34 mouse cellular contexts compared by ENCODE assay signal in genomic region chr7:112371387-112371786, GRCm38 (mm10). TPM values are rescaled to one million over a fixed set of nuclear protein-coding genes. Genes with fewer than 3 reads are reported as not detected.
"Had no signal": no experiment of that assay in that cellular context is flagged by ENCODE, and none has a peak within 500 bp of the region (broad histone marks: within the 10 kb centered on the region; RNA-seq: fewer than 3 reads in every experiment).

No protein-coding gene starts in this region.

- H3K27me3 ChIP-seq: heart, embryonic 12.5 days; heart, embryonic 13.5 days; heart, embryonic 15.5 days; hindbrain, embryonic 12.5 days; hindbrain, embryonic 13.5 days; hindbrain, embryonic 15.5 days; kidney, embryonic 15.5 days had no signal

- DNase-seq: heart, adult 2 months; heart, postnatal 10 days; heart, postnatal 14 days; heart, postnatal 36 days; heart, postnatal 4 days; kidney, adult 11 months; kidney, adult 18-20 months; kidney, adult 2 months; kidney, adult 8-10 months; kidney, adult 9 months; kidney, postnatal 10 days; kidney, postnatal 14 days; kidney, postnatal 25 days; kidney, postnatal 36 days; kidney, postnatal 4 days; layer of hippocampus, adult 9-11 months; layer of hippocampus, postnatal 36 days had no signal

- H3K4me2 ChIP-seq: heart, embryonic 11.5 days; heart, embryonic 12.5 days; heart, embryonic 13.5 days; heart, embryonic 15.5 days; hindbrain, embryonic 12.5 days; hindbrain, embryonic 13.5 days; hindbrain, embryonic 14.5 days; hindbrain, embryonic 15.5 days; kidney, embryonic 15.5 days had no signal

- H3K4me3 ChIP-seq: heart, adult 2 months; heart, embryonic 10.5 days; heart, embryonic 12.5 days; heart, embryonic 13.5 days; heart, embryonic 15.5 days; hindbrain, embryonic 10.5 days; hindbrain, embryonic 12.5 days; hindbrain, embryonic 13.5 days; hindbrain, embryonic 15.5 days; kidney, embryonic 15.5 days; layer of hippocampus, adult 2 months; left cerebral cortex, adult 2 months had no signal

- H3K9me3 ChIP-seq: heart, embryonic 10.5 days; heart, embryonic 12.5 days; heart, embryonic 13.5 days; heart, embryonic 15.5 days; hindbrain, embryonic 10.5 days; hindbrain, embryonic 12.5 days; hindbrain, embryonic 13.5 days; hindbrain, embryonic 15.5 days; kidney, embryonic 15.5 days had no signal

- H3K27ac ChIP-seq: heart, adult 2 months; heart, embryonic 10.5 days; heart, embryonic 13.5 days; heart, embryonic 15.5 days; hindbrain, embryonic 10.5 days; hindbrain, embryonic 12.5 days; hindbrain, embryonic 13.5 days; hindbrain, embryonic 14.5 days; hindbrain, embryonic 15.5 days; hindbrain, postnatal 0 days; kidney, embryonic 15.5 days; kidney, postnatal 0 days; layer of hippocampus, adult 2 months; left cerebral cortex, adult 2 months had no signal

- H3K36me3 ChIP-seq: heart, embryonic 15.5 days; hindbrain, embryonic 10.5 days; hindbrain, embryonic 12.5 days; hindbrain, embryonic 13.5 days; hindbrain, embryonic 15.5 days; kidney, embryonic 15.5 days had no signal

- H3K9ac ChIP-seq: heart, embryonic 12.5 days; heart, embryonic 13.5 days; heart, embryonic 15.5 days; hindbrain, embryonic 12.5 days; hindbrain, embryonic 13.5 days; hindbrain, embryonic 14.5 days; hindbrain, embryonic 15.5 days; kidney, embryonic 15.5 days had no signal

- ATAC-seq: hindbrain, embryonic 16.5 days; hindbrain, postnatal 0 days; inflammation-experienced regulatory T-cells, adult 6 months had no signal

- H3K4me1 ChIP-seq: hindbrain, embryonic 12.5 days; hindbrain, embryonic 13.5 days; hindbrain, embryonic 15.5 days had no signal

RNA-seq across cellular contexts. Expression of gene Parva, which starts 55.9 kb away (rescaled TPM):
- polyA plus RNA-seq: inflammation-experienced regulatory T-cells, adult 6 months had no signal
